Comparison of ENCODE assay signal across 22 mouse cellular contexts in genomic region chr2:154475861-154476260, GRCm38 (mm10).
"Had no signal": no experiment of that assay in that cellular context is flagged by ENCODE, and none has a peak within 500 bp of the region (broad histone marks: within the 10 kb centered on the region; RNA-seq: fewer than 3 reads in every experiment).

No protein-coding gene starts in this region.

- H3K27me3 ChIP-seq: limb, embryonic 13.5 days; liver, embryonic 12.5 days; liver, embryonic 15.5 days; lung, embryonic 15.5 days; megakaryocyte, embryonic 14.5 days; midbrain, embryonic 13.5 days; neural tube, embryonic 13.5 days had no signal

- H3K4me3 ChIP-seq: left cerebral cortex, adult 2 months; limb, embryonic 10.5 days; limb, embryonic 13.5 days; liver, embryonic 12.5 days; liver, embryonic 15.5 days; lung, embryonic 15.5 days; megakaryocyte, embryonic 14.5 days; midbrain, embryonic 10.5 days; midbrain, embryonic 13.5 days; myocyte; neural tube, embryonic 13.5 days had no signal

- H3K4me1 ChIP-seq: limb, embryonic 13.5 days; midbrain, embryonic 10.5 days had no signal

- H3K27ac ChIP-seq: left cerebral cortex, adult 2 months; limb, embryonic 10.5 days; limb, embryonic 13.5 days; liver, embryonic 12.5 days; liver, embryonic 15.5 days; lung, embryonic 15.5 days; midbrain, embryonic 10.5 days; midbrain, embryonic 13.5 days; neural tube, embryonic 13.5 days had no signal

- DNase-seq: kidney, postnatal 10 days; layer of hippocampus, postnatal 36 days; liver; lung, adult 18-20 months; lung, postnatal 10 days; lung, postnatal 36 days; retina, postnatal 1 day; right cerebral cortex, postnatal 25 days; thymus, adult 18-20 months; thymus, postnatal 36 days had no signal

- ATAC-seq: liver, embryonic 12.5 days; midbrain, embryonic 13.5 days; midbrain, embryonic 16.5 days had no signal
